Mouse (Mus musculus): Measurements from ENCODE around the gene Khdrbs2. TPM values are rescaled to one million over a fixed set of nuclear protein-coding genes. Genes with fewer than 3 reads are reported as not detected.

Khdrbs2 gene
- polyA plus RNA-seq, 1 experiment from 2014 or later: 11.6 TPM

- WGBS: 85% methylated on average over 5 of the region's 5 CpGs
- Histone ChIP-seq H3K4me2 (no peak overlapping the region), H3K9ac (ENCODE audit: low read length) (no peak overlapping the region), H3K4me1 (ENCODE audit: control insufficient read depth, insufficient read depth, low read length) (no peaks in the 10 kb centered on the region), H3K9me3 (ENCODE audit: control insufficient read depth, low read length) (no peaks in the 10 kb centered on the region), H3K27me3 (ENCODE audit: control insufficient read depth, insufficient read depth, low read length) (no peaks in the 10 kb centered on the region), H3K27ac (ENCODE audit: low read depth, low read length) (no peak overlapping the region), H3K4me3 (ENCODE audit: low read depth, low read length) (no peak overlapping the region), H3K36me3 (ENCODE audit: control insufficient read depth, insufficient read depth, low read length) (no peaks in the 10 kb centered on the region)
- DNase-seq (ENCODE audit: low spot score, missing footprints) (no peak), ATAC-seq (ENCODE audit: low FRiP score) (no peak)
These were observed 128.9 kb downstream of the Khdrbs2 start for GRCm38 (mm10) chr1:32301391-32301790.

- Histone ChIP-seq H3K4me3 (ENCODE audit: low read depth, low read length) (no peak overlapping the region), H3K4me2 (no peak overlapping the region), H3K9ac (ENCODE audit: low read length) (no peak overlapping the region), H3K27ac (ENCODE audit: low read depth, low read length) (no peak overlapping the region), H3K36me3 (ENCODE audit: control insufficient read depth, insufficient read depth, low read length) (no peaks in the 10 kb centered on the region), H3K9me3 (ENCODE audit: control insufficient read depth, low read length) (no peaks in the 10 kb centered on the region), H3K27me3 (ENCODE audit: control insufficient read depth, insufficient read depth, low read length) (no peaks in the 10 kb centered on the region), H3K4me1 (ENCODE audit: control insufficient read depth, insufficient read depth, low read length) (no peaks in the 10 kb centered on the region)
- no peak for ATAC-seq (ENCODE audit: low FRiP score)
- DNase-seq (ENCODE audit: low spot score, missing footprints): no peak
- WGBS: 73% methylated on average over 3 of the region's 3 CpGs
These were observed 136.6 kb downstream of the Khdrbs2 start for GRCm38 (mm10) chr1:32309074-32309473.

DNA sequence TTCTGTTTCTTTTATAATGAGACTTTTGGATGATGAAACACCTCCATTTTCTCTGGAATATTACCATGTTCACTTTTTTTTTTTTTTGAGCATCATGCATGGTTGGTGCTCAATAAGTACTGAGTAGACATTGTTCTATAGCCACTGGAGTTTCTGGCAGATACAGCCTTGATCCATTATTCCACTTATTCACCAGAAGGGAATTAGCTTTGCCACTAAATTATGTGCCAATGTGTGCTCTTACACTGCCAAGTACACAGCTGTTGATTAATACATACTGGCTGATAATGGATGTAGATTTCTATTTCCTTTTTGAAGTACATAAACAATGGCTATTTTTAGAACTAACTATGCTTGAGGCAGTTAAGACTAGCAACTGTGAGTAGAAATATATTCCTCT lies 137.1 kb downstream of the Khdrbs2 start:
- no peaks in the 10 kb centered on the region for H3K36me3 ChIP-seq (ENCODE audit: control insufficient read depth, insufficient read depth, low read length)
- ATAC-seq (ENCODE audit: low FRiP score) (no peak), DNase-seq (ENCODE audit: low spot score, missing footprints) (no peak)
- H3K9me3 ChIP-seq (ENCODE audit: control insufficient read depth, low read length): no peaks in the 10 kb centered on the region
- no peak overlapping the region for H3K4me2 ChIP-seq
- no peak overlapping the region for H3K4me3 ChIP-seq (ENCODE audit: low read depth, low read length)
- H3K27ac ChIP-seq (ENCODE audit: low read depth, low read length): no peak overlapping the region
- no peaks in the 10 kb centered on the region for H3K27me3 ChIP-seq (ENCODE audit: control insufficient read depth, insufficient read depth, low read length)
- no peak overlapping the region for H3K9ac ChIP-seq (ENCODE audit: low read length)
- no peaks in the 10 kb centered on the region for H3K4me1 ChIP-seq (ENCODE audit: control insufficient read depth, insufficient read depth, low read length)

DNA sequence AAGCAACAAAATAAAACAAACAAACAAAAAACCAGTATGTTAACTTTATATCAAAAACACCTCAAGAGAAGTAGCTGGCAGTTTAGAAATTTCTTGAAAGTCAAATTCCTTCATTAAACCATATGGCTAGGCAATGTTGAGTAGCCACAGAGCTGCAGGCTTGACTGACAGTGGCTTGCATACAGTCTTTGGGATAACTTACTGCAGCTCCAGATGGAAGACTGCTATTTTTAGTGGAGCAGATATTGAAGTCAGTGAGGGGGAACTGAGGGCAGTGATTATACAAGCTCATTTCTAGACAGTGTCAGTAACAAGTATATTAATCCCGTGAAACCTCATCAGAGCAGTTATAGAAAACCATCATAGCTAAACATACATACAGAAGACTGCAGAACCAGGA lies 166.6 kb downstream of the Khdrbs2 start:
- no peaks in the 10 kb centered on the region for H3K27me3 ChIP-seq (ENCODE audit: control insufficient read depth, insufficient read depth, low read length)
- ATAC-seq (ENCODE audit: low FRiP score) (no peak), DNase-seq (ENCODE audit: low spot score, missing footprints) (no peak)
- no peaks in the 10 kb centered on the region for H3K9me3 ChIP-seq (ENCODE audit: control insufficient read depth, low read length)
- no peaks in the 10 kb centered on the region for H3K36me3 ChIP-seq (ENCODE audit: control insufficient read depth, insufficient read depth, low read length)
- no peak overlapping the region for H3K9ac ChIP-seq (ENCODE audit: low read length)
- no peaks in the 10 kb centered on the region for H3K4me1 ChIP-seq (ENCODE audit: control insufficient read depth, insufficient read depth, low read length)
- WGBS: 85% methylated on average over 1 of the region's 1 CpGs
- H3K4me3 ChIP-seq (ENCODE audit: low read depth, low read length): no peak overlapping the region
- H3K27ac ChIP-seq (ENCODE audit: low read depth, low read length): no peak overlapping the region
- H3K4me2 ChIP-seq: no peak overlapping the region

DNA sequence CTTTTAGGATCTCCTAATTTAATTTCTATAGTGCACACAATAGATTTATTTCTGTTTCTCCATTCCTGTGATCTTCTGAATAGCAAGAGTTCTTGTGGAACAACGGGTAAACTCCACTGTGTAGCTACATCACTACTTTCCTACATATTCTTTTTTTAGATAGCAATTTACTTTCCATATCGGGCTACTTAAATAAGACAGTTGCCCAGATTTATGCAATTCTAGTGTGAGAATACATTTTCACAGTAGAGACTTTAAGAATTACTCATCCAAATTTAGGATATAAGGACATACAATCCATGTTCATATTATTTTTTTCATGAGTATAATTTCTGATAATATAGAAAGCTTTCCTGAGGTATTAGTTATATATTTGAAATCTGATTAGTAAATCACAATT lies 175.0 kb downstream of the Khdrbs2 start:
- 85% methylated on average over 2 of the region's 2 CpGs for WGBS
- no peak overlapping the region for H3K4me3 ChIP-seq (ENCODE audit: low read depth, low read length)
- no peaks in the 10 kb centered on the region for H3K4me1 ChIP-seq (ENCODE audit: control insufficient read depth, insufficient read depth, low read length)
- no peaks in the 10 kb centered on the region for H3K9me3 ChIP-seq (ENCODE audit: control insufficient read depth, low read length)
- H3K27ac ChIP-seq (ENCODE audit: low read depth, low read length): no peak overlapping the region
- H3K4me2 ChIP-seq: no peak overlapping the region
- H3K36me3 ChIP-seq (ENCODE audit: control insufficient read depth, insufficient read depth, low read length): no peaks in the 10 kb centered on the region
- no peaks in the 10 kb centered on the region for H3K27me3 ChIP-seq (ENCODE audit: control insufficient read depth, insufficient read depth, low read length)
- DNase-seq (ENCODE audit: low spot score, missing footprints): no peak
- no peak for ATAC-seq (ENCODE audit: low FRiP score)
- H3K9ac ChIP-seq (ENCODE audit: low read length): no peak overlapping the region

- DNase-seq (ENCODE audit: low spot score, missing footprints): no peak
- no peak overlapping the region for H3K9ac ChIP-seq (ENCODE audit: low read length)
- H3K36me3 ChIP-seq (ENCODE audit: control insufficient read depth, insufficient read depth, low read length): no peaks in the 10 kb centered on the region
- H3K27ac ChIP-seq (ENCODE audit: low read depth, low read length): no peak overlapping the region
- H3K4me2 ChIP-seq: no peak overlapping the region
- H3K4me1 ChIP-seq (ENCODE audit: control insufficient read depth, insufficient read depth, low read length): no peaks in the 10 kb centered on the region
- WGBS: 82% methylated on average over 1 of the region's 1 CpGs
- no peak overlapping the region for H3K4me3 ChIP-seq (ENCODE audit: low read depth, low read length)
- ATAC-seq (ENCODE audit: low FRiP score): no peak
- no peaks in the 10 kb centered on the region for H3K9me3 ChIP-seq (ENCODE audit: control insufficient read depth, low read length)
- no peaks in the 10 kb centered on the region for H3K27me3 ChIP-seq (ENCODE audit: control insufficient read depth, insufficient read depth, low read length)
These were observed 179.6 kb downstream of the Khdrbs2 start for GRCm38 (mm10) chr1:32352076-32352475.

DNA sequence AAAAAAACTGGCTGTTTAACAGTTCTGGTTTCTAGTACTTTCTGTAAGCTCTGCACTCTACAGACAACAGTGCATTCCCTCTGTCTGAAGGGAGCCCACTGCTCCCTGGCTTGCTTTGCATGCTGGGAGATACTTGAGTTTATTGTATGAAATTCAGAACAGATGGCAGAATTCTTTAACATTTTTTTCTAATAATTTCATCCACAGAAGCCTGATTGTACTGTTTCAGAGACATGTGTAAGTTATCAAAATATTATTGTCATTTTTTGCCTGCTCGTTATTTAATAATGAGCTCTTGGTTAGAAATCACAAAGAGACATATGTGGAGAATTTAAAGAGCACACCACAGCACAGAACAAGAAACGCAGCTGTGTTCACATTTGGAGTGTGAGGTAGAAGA lies 191.0 kb downstream of the Khdrbs2 start:
- H3K4me2 ChIP-seq: no peak overlapping the region
- WGBS: 81% methylated on average over 2 of the region's 2 CpGs
- H3K9ac ChIP-seq (ENCODE audit: low read length): no peak overlapping the region
- H3K4me1 ChIP-seq (ENCODE audit: control insufficient read depth, insufficient read depth, low read length): no peaks in the 10 kb centered on the region
- H3K27me3 ChIP-seq (ENCODE audit: control insufficient read depth, insufficient read depth, low read length): no peaks in the 10 kb centered on the region
- no peaks in the 10 kb centered on the region for H3K9me3 ChIP-seq (ENCODE audit: control insufficient read depth, low read length)
- no peak overlapping the region for H3K4me3 ChIP-seq (ENCODE audit: low read depth, low read length)
- no peak overlapping the region for H3K27ac ChIP-seq (ENCODE audit: low read depth, low read length)
- DNase-seq (ENCODE audit: low spot score, missing footprints): no peak
- H3K36me3 ChIP-seq (ENCODE audit: control insufficient read depth, insufficient read depth, low read length): no peaks in the 10 kb centered on the region
- ATAC-seq (ENCODE audit: low FRiP score): no peak

- Histone ChIP-seq H3K4me1 (ENCODE audit: control insufficient read depth, insufficient read depth, low read length) (no peaks in the 10 kb centered on the region), H3K9ac (ENCODE audit: low read length) (no peak overlapping the region), H3K27me3 (ENCODE audit: control insufficient read depth, insufficient read depth, low read length) (no peaks in the 10 kb centered on the region), H3K4me3 (ENCODE audit: low read depth, low read length) (no peak overlapping the region), H3K36me3 (ENCODE audit: control insufficient read depth, insufficient read depth, low read length) (no peaks in the 10 kb centered on the region), H3K9me3 (ENCODE audit: control insufficient read depth, low read length) (no peaks in the 10 kb centered on the region), H3K4me2 (no peak overlapping the region), H3K27ac (ENCODE audit: low read depth, low read length) (no peak overlapping the region)
- 80% methylated on average over 6 of the region's 6 CpGs for WGBS
- no peak for ATAC-seq (ENCODE audit: low FRiP score)
- no peak for DNase-seq (ENCODE audit: low spot score, missing footprints)
These were observed 225.0 kb downstream of the Khdrbs2 start for GRCm38 (mm10) chr1:32397553-32397952.

DNA sequence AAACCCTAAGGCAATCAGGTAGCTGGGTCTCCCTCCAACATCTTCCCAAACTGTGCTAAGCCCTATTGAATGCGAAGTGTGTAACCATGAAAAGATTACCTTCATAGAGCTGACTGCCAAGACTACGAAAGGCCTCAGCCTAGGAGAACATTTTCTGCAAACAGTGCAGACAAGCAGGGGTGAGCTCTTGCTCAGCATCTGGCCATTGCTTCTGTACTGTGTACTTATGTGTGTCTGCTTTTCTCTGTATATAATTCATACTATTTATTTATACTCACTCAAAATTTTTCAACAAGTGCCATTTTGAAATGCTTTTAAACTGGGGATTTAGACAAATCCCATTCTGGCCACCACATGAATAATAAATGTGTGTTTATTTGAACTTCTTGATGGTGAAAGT lies 235.1 kb downstream of the Khdrbs2 start:
- Histone ChIP-seq H3K27ac (ENCODE audit: low read depth, low read length) (no peak overlapping the region), H3K4me1 (ENCODE audit: control insufficient read depth, insufficient read depth, low read length) (no peaks in the 10 kb centered on the region), H3K27me3 (ENCODE audit: control insufficient read depth, insufficient read depth, low read length) (no peaks in the 10 kb centered on the region), H3K4me2 (no peak overlapping the region), H3K9ac (ENCODE audit: low read length) (no peak overlapping the region), H3K4me3 (ENCODE audit: low read depth, low read length) (no peak overlapping the region), H3K9me3 (ENCODE audit: control insufficient read depth, low read length) (no peaks in the 10 kb centered on the region), H3K36me3 (ENCODE audit: control insufficient read depth, insufficient read depth, low read length) (no peaks in the 10 kb centered on the region)
- ATAC-seq (ENCODE audit: low FRiP score) (no peak), DNase-seq (ENCODE audit: low spot score, missing footprints) (no peak)
- 79% methylated on average over 2 of the region's 2 CpGs for WGBS

GRCm38 (mm10) chr1:32428410-32428809 lies 255.9 kb downstream of the Khdrbs2 start:
- H3K4me2 ChIP-seq: no peak overlapping the region
- no peak for ATAC-seq (ENCODE audit: low FRiP score)
- H3K4me3 ChIP-seq (ENCODE audit: low read depth, low read length): no peak overlapping the region
- H3K27me3 ChIP-seq (ENCODE audit: control insufficient read depth, insufficient read depth, low read length): no peaks in the 10 kb centered on the region
- H3K36me3 ChIP-seq (ENCODE audit: control insufficient read depth, insufficient read depth, low read length): no peaks in the 10 kb centered on the region
- no peak for DNase-seq (ENCODE audit: low spot score, missing footprints)
- H3K4me1 ChIP-seq (ENCODE audit: control insufficient read depth, insufficient read depth, low read length): no peaks in the 10 kb centered on the region
- no peak overlapping the region for H3K27ac ChIP-seq (ENCODE audit: low read depth, low read length)
- no peaks in the 10 kb centered on the region for H3K9me3 ChIP-seq (ENCODE audit: control insufficient read depth, low read length)
- H3K9ac ChIP-seq (ENCODE audit: low read length): no peak overlapping the region
- 72% methylated on average over 1 of the region's 1 CpGs for WGBS

Measured in midbrain, embryonic 11.5 days (tissue).